Mouse (Mus musculus): ENCODE data around the gene Sp7. TPM values are rescaled to one million over a fixed set of nuclear protein-coding genes. Genes with fewer than 3 reads are reported as not detected.
"Not testable (repeated sequence)": the region's sequence is repeated elsewhere in the genome, so short reads cannot be mapped to it uniquely, and the experiment has no call there.

Gene Sp7
- total RNA-seq, 1 experiment, result 0.09 TPM

GRCm38 (mm10) chr15:102339612-102340011 is 27.4 kb downstream of the Sp7 start:
- in situ Hi-C loops (cut with MboI; ENCODE audit: low sequenced_read_pairs in 2 of 2, unreplicated experiment in 2 of 2), result no loop called here
- peaks cover 53% of the 10 kb centered on the region for H3K36me3 ChIP-seq (ENCODE audit: control insufficient read depth, insufficient read depth, low read length, poor library complexity, severe bottlenecking)
- no peak overlapping the region for H3K4me3 ChIP-seq (ENCODE audit: insufficient read depth in 1 of 2, low read depth in 1 of 2, low read length in 2 of 2, poor library complexity in 1 of 2, severe bottlenecking in 1 of 2)
- H3K9me3 ChIP-seq (ENCODE audit: control insufficient read depth, insufficient read depth, low read depth, low read length), result no peaks in the 10 kb centered on the region
- DNase-seq (ENCODE audit: low read depth, low spot score), result no peak
- TF ChIP-seq ZNF384 (IDR thresholded peaks at IDR 0.05; ENCODE audit: low read depth, low read length) (no peak), CHD2 (IDR thresholded peaks at IDR 0.05; ENCODE audit: low read depth, low read length) (no peak), ZC3H11A (IDR thresholded peaks at IDR 0.05; ENCODE audit: borderline replicate concordance, low read depth, low read length) (no peak), HCFC1 (IDR thresholded peaks at IDR 0.05; ENCODE audit: borderline replicate concordance, insufficient read depth, low read length) (no peak), MAFK (IDR thresholded peaks at IDR 0.05; ENCODE audit: insufficient read depth, low read depth, low read length) (no peak)
- no peak overlapping the region for H3K27ac ChIP-seq (ENCODE audit: insufficient read depth, low read depth, low read length, poor library complexity, severe bottlenecking)
- H3K4me1 ChIP-seq (ENCODE audit: control insufficient read depth in 2 of 2, insufficient read depth in 2 of 2, low read length in 2 of 2, poor library complexity in 1 of 2), result no peaks in the 10 kb centered on the region
- no peak overlapping the region for H3K9ac ChIP-seq (ENCODE audit: insufficient read depth, low read depth, low read length, poor library complexity, severe bottlenecking)

- Histone ChIP-seq H3K4me1 (ENCODE audit: control insufficient read depth in 2 of 2, insufficient read depth in 2 of 2, low read length in 2 of 2, poor library complexity in 1 of 2) (no peaks in the 10 kb centered on the region), H3K4me3 (ENCODE audit: insufficient read depth in 1 of 2, low read depth in 1 of 2, low read length in 2 of 2, poor library complexity in 1 of 2, severe bottlenecking in 1 of 2) (no peak overlapping the region), H3K36me3 (ENCODE audit: control insufficient read depth, insufficient read depth, low read length, poor library complexity, severe bottlenecking) (peaks cover 47% of the 10 kb centered on the region), H3K9ac (ENCODE audit: insufficient read depth, low read depth, low read length, poor library complexity, severe bottlenecking) (no peak overlapping the region), H3K9me3 (ENCODE audit: control insufficient read depth, insufficient read depth, low read depth, low read length) (no peaks in the 10 kb centered on the region), H3K27ac (ENCODE audit: insufficient read depth, low read depth, low read length, poor library complexity, severe bottlenecking) (no peak overlapping the region)
- DNase-seq (ENCODE audit: low read depth, low spot score), result no peak
- in situ Hi-C loops (cut with MboI; ENCODE audit: low sequenced_read_pairs in 2 of 2, unreplicated experiment in 2 of 2), result no loop called here
- TF ChIP-seq MAFK (IDR thresholded peaks at IDR 0.05; ENCODE audit: insufficient read depth, low read depth, low read length), result no peak
- TF ChIP-seq ZC3H11A (IDR thresholded peaks at IDR 0.05; ENCODE audit: borderline replicate concordance, low read depth, low read length), result no peak
- no peak for TF ChIP-seq HCFC1 (IDR thresholded peaks at IDR 0.05; ENCODE audit: borderline replicate concordance, insufficient read depth, low read length)
- TF ChIP-seq CHD2 (IDR thresholded peaks at IDR 0.05; ENCODE audit: low read depth, low read length), result no peak
- no peak for TF ChIP-seq ZNF384 (IDR thresholded peaks at IDR 0.05; ENCODE audit: low read depth, low read length)
Measured at GRCm38 (mm10) chr15:102336946-102337345, 30.0 kb downstream of the Sp7 start.

GRCm38 (mm10) chr15:102335925-102336324 is 31.1 kb downstream of the Sp7 start:
- H3K9ac ChIP-seq (ENCODE audit: insufficient read depth, low read depth, low read length, poor library complexity, severe bottlenecking); in situ Hi-C loops (cut with MboI; ENCODE audit: low sequenced_read_pairs in 2 of 2, unreplicated experiment in 2 of 2); DNase-seq (ENCODE audit: low read depth, low spot score); H3K4me3 ChIP-seq (ENCODE audit: insufficient read depth in 1 of 2, low read depth in 1 of 2, low read length in 2 of 2, poor library complexity in 1 of 2, severe bottlenecking in 1 of 2); H3K4me1 ChIP-seq (ENCODE audit: control insufficient read depth in 2 of 2, insufficient read depth in 2 of 2, low read length in 2 of 2, poor library complexity in 1 of 2); H3K9me3 ChIP-seq (ENCODE audit: control insufficient read depth, insufficient read depth, low read depth, low read length); H3K27ac ChIP-seq (ENCODE audit: insufficient read depth, low read depth, low read length, poor library complexity, severe bottlenecking): not testable (repeated sequence)
- peaks cover 51% of the 10 kb centered on the region for H3K36me3 ChIP-seq (ENCODE audit: control insufficient read depth, insufficient read depth, low read length, poor library complexity, severe bottlenecking)

- H3K36me3 ChIP-seq (ENCODE audit: control insufficient read depth, insufficient read depth, low read length, poor library complexity, severe bottlenecking), result peaks cover 49% of the 10 kb centered on the region
- no peaks in the 10 kb centered on the region for H3K4me1 ChIP-seq (ENCODE audit: control insufficient read depth in 2 of 2, insufficient read depth in 2 of 2, low read length in 2 of 2, poor library complexity in 1 of 2)
- H3K4me3 ChIP-seq (ENCODE audit: insufficient read depth in 1 of 2, low read depth in 1 of 2, low read length in 2 of 2, poor library complexity in 1 of 2, severe bottlenecking in 1 of 2), result no peak overlapping the region
- no peak for TF ChIP-seq MAFK (IDR thresholded peaks at IDR 0.05; ENCODE audit: insufficient read depth, low read depth, low read length)
- no peak for TF ChIP-seq ZNF384 (IDR thresholded peaks at IDR 0.05; ENCODE audit: low read depth, low read length)
- TF ChIP-seq CHD2 (IDR thresholded peaks at IDR 0.05; ENCODE audit: low read depth, low read length), result no peak
- no peak for TF ChIP-seq ZC3H11A (IDR thresholded peaks at IDR 0.05; ENCODE audit: borderline replicate concordance, low read depth, low read length)
- no peak for TF ChIP-seq HCFC1 (IDR thresholded peaks at IDR 0.05; ENCODE audit: borderline replicate concordance, insufficient read depth, low read length)
- DNase-seq (ENCODE audit: low read depth, low spot score), result no peak
- no peaks in the 10 kb centered on the region for H3K9me3 ChIP-seq (ENCODE audit: control insufficient read depth, insufficient read depth, low read depth, low read length)
- H3K27ac ChIP-seq (ENCODE audit: insufficient read depth, low read depth, low read length, poor library complexity, severe bottlenecking), result no peak overlapping the region
- in situ Hi-C loops (cut with MboI; ENCODE audit: low sequenced_read_pairs in 2 of 2, unreplicated experiment in 2 of 2), result no loop called here
- no peak overlapping the region for H3K9ac ChIP-seq (ENCODE audit: insufficient read depth, low read depth, low read length, poor library complexity, severe bottlenecking)
Measured at GRCm38 (mm10) chr15:102335254-102335653, 31.7 kb downstream of the Sp7 start.

DNA sequence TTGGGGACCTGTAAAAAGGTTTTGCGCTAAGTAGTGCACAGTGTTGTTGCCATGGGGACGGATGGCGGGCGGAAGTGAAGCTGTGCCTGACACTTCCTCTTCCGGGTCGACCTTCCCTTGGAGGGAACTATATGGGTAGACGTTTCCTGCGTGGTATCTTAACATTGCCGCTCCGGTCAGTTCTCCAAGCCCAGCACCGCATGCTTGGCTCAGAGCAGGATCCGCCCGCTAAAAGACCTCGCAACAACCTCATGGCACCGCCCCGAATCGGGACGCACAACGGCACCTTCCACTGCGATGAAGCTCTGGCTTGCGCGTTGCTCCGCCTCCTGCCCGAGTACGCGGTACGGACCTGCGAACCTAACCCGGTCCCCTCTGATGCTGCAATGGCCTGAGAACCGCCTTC is 35.4 kb downstream of the Sp7 start, which contains the start of gene Myg1:
TSS of gene Myg1 (plus strand) at position 100 of the 406 bp plus-strand sequence.
- TF ChIP-seq HCFC1 (IDR thresholded peaks at IDR 0.05; ENCODE audit: borderline replicate concordance, insufficient read depth, low read length) (peak; percentile 77), MAFK (IDR thresholded peaks at IDR 0.05; ENCODE audit: insufficient read depth, low read depth, low read length) (no peak), ZC3H11A (IDR thresholded peaks at IDR 0.05; ENCODE audit: borderline replicate concordance, low read depth, low read length) (no peak), CHD2 (IDR thresholded peaks at IDR 0.05; ENCODE audit: low read depth, low read length) (peak; percentile 68), ZNF384 (IDR thresholded peaks at IDR 0.05; ENCODE audit: low read depth, low read length) (no peak)
- H3K9me3 ChIP-seq (ENCODE audit: control insufficient read depth, insufficient read depth, low read depth, low read length), result no peaks in the 10 kb centered on the region
- H3K4me1 ChIP-seq (ENCODE audit: control insufficient read depth in 2 of 2, insufficient read depth in 2 of 2, low read length in 2 of 2, poor library complexity in 1 of 2), result peaks cover 0 to 2% of the 10 kb centered on the region in 2 experiments; a peak in 1 of 4 replicates
- H3K9ac ChIP-seq (ENCODE audit: insufficient read depth, low read depth, low read length, poor library complexity, severe bottlenecking), result peak within 1 kb of the TSS; percentile 94
- H3K27ac ChIP-seq (ENCODE audit: insufficient read depth, low read depth, low read length, poor library complexity, severe bottlenecking), result no peak within 1 kb of the TSS
- in situ Hi-C loops (cut with MboI; ENCODE audit: low sequenced_read_pairs in 2 of 2, unreplicated experiment in 2 of 2), result no loop called here
- H3K4me3 ChIP-seq (ENCODE audit: insufficient read depth in 1 of 2, low read depth in 1 of 2, low read length in 2 of 2, poor library complexity in 1 of 2, severe bottlenecking in 1 of 2), result peak within 1 kb of the TSS; percentile 84 to 96
- peaks cover 19% of the 10 kb centered on the region for H3K36me3 ChIP-seq (ENCODE audit: control insufficient read depth, insufficient read depth, low read length, poor library complexity, severe bottlenecking)
- peak; percentile 79 for DNase-seq (ENCODE audit: low read depth, low spot score)
